Mouse (Mus musculus) megakaryocyte, embryonic 14.5 days (primary cell): ENCODE results near the gene Prpf19.

Experiments
- FLI1 ChIP-seq: IDR thresholded peaks from 2 replicates; pipeline ENCODE4 v1.6.1; 2012; ENCODE audit warnings: low read length, inconsistent platforms, mixed read lengths
- GATA1 ChIP-seq: IDR thresholded peaks from 3 replicates; pipeline ENCODE4 v1.6.1; 2012; ENCODE audit warnings: mixed read lengths, low read length, inconsistent platforms, borderline replicate concordance

GRCm38 (mm10) chr19:10949558-10949957, 54.5 kb downstream of the Prpf19 start:
- no peak for TF ChIP-seq GATA1
- no peak for TF ChIP-seq FLI1
